Mouse (Mus musculus): ENCODE data around the gene Foxl1. TPM values are rescaled to one million over a fixed set of nuclear protein-coding genes. Genes with fewer than 3 reads are reported as not detected.

Foxl1 gene
- total and polyA plus RNA-seq, 3 experiments: 0.04 TPM; not detected in 2

GRCm38 (mm10) chr8:121117186-121117651 lies 10.5 kb upstream of the Foxl1 start:
- peaks cover 28% of the 10 kb centered on the region for H3K9me3 ChIP-seq (replicated peaks; ENCODE audit: low read length)
- no peak overlapping the region for H3K4me3 ChIP-seq (replicated peaks in 1 of 3; ENCODE audit: low read depth in 2 of 3, low read length in 2 of 3, poor library complexity in 1 of 3)
- DNase-seq (ENCODE audit: extremely low read depth): no peak
- no peaks in the 10 kb centered on the region for H3K36me3 ChIP-seq (replicated peaks in 1 of 2; ENCODE audit: control insufficient read depth in 1 of 2, insufficient read depth in 1 of 2, low read length in 1 of 2)
- no peak overlapping the region for H3K27ac ChIP-seq (ENCODE audit: insufficient read depth, low read depth)
- no peak overlapping the region for H3K4me2 ChIP-seq (ENCODE audit: insufficient read depth, low read depth, poor library complexity, severe bottlenecking)
- H3K9ac ChIP-seq (ENCODE audit: insufficient read depth, low read depth): no peak overlapping the region
- TF ChIP-seq MAX (IDR thresholded peaks at IDR 0.05; ENCODE audit: low read length) (no peak), RAD21 (IDR thresholded peaks at IDR 0.05; ENCODE audit: low read depth, low read length) (no peak), POLR2A (IDR thresholded peaks at IDR 0.05; ENCODE audit: low read depth, low read length) (no peak), MEF2A (IDR thresholded peaks at IDR 0.05; ENCODE audit: borderline replicate concordance, low read depth, low read length) (no peak), POLR2AphosphoS2 (IDR thresholded peaks at IDR 0.05; ENCODE audit: low read depth, low read length) (no peak), PAX5 (IDR thresholded peaks at IDR 0.05; ENCODE audit: low read length) (no peak), MXI1 (IDR thresholded peaks at IDR 0.05; ENCODE audit: low read depth, low read length) (no peak), NRF1 (IDR thresholded peaks at IDR 0.05; ENCODE audit: low read depth, low read length) (no peak), RCOR1 (conservative IDR thresholded peaks at IDR 0.05; ENCODE audit: low read depth, low read length) (no peak), USF1 (IDR thresholded peaks at IDR 0.05; ENCODE audit: low read depth, low read length) (no peak), SMC3 (IDR thresholded peaks at IDR 0.05; ENCODE audit: low read depth, low read length) (no peak), JUN (IDR thresholded peaks at IDR 0.05; ENCODE audit: insufficient read depth, low read depth, low read length) (no peak)
- H3K4me1 ChIP-seq (ENCODE audit: control insufficient read depth in 1 of 2, insufficient read depth in 2 of 2): peaks cover 3 to 8% of the 10 kb centered on the region in 2 experiments; a peak in 2 of 4 replicates
- peaks cover 39% of the 10 kb centered on the region for H3K27me3 ChIP-seq (replicated peaks)
- dilution Hi-C loops (cut with MboI; ENCODE audit: extremely low pct_ligation_motif_present, extremely low pct_unique_long_range_greater_than_20kb, low sequenced_read_pairs) (no loop called here), in situ Hi-C loops (cut with MboI; ENCODE audit: low pct_ligation_motif_present, low pct_unique_long_range_greater_than_20kb, low sequenced_read_pairs) (loop anchor here (5.0 kb wide), 1 partner anchor 95 kb away; no protein-coding TSS in a partner anchor)
- H3K79me2 ChIP-seq (replicated peaks; ENCODE audit: control insufficient read depth, extremely low read depth, insufficient read depth, poor library complexity, severe bottlenecking): no peaks in the 10 kb centered on the region

DNA sequence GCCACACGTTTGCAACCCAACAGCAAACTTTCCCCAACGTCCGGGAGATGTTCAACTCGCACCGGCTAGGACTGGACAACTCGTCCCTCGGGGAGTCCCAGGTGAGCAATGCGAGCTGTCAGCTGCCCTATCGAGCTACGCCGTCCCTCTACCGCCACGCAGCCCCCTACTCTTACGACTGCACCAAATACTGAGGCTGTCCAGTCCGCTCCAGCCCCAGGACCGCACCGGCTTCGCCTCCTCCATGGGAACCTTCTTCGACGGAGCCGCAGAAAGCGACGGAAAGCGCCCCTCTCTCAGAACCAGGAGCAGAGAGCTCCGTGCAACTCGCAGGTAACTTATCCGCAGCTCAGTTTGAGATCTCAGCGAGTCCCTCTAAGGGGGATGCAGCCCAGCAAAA lies 9.8 kb upstream of the Foxl1 start:
- peaks cover 5 to 15% of the 10 kb centered on the region in 2 experiments; a peak in 3 of 4 replicates for H3K4me1 ChIP-seq (ENCODE audit: control insufficient read depth in 1 of 2, insufficient read depth in 2 of 2)
- dilution Hi-C loops (cut with MboI; ENCODE audit: extremely low pct_ligation_motif_present, extremely low pct_unique_long_range_greater_than_20kb, low sequenced_read_pairs): no loop called here
- no peak overlapping the region for H3K9ac ChIP-seq (ENCODE audit: insufficient read depth, low read depth)
- TF ChIP-seq USF1 (IDR thresholded peaks at IDR 0.05; ENCODE audit: low read depth, low read length) (no peak), NELFE (IDR thresholded peaks at IDR 0.05; ENCODE audit: low read depth, low read length) (no peak), CHD2 (IDR thresholded peaks at IDR 0.05; ENCODE audit: low read length) (no peak), NRF1 (IDR thresholded peaks at IDR 0.05; ENCODE audit: low read depth, low read length) (no peak), E2F4 (IDR thresholded peaks at IDR 0.05; ENCODE audit: insufficient replicate concordance, low read depth, low read length) (no peak), ZKSCAN1 (IDR thresholded peaks at IDR 0.05; ENCODE audit: borderline replicate concordance, low read depth, low read length) (no peak), ZNF384 (IDR thresholded peaks at IDR 0.05; ENCODE audit: low read depth, low read length) (no peak), JUND (conservative IDR thresholded peaks at IDR 0.05; ENCODE audit: low read depth, low read length) (no peak), SMC3 (IDR thresholded peaks at IDR 0.05; ENCODE audit: low read depth, low read length) (no peak), ZC3H11A (IDR thresholded peaks at IDR 0.05; ENCODE audit: low read depth, low read length) (no peak)
- no peaks in the 10 kb centered on the region for H3K36me3 ChIP-seq (replicated peaks in 1 of 2; ENCODE audit: control insufficient read depth in 1 of 2, insufficient read depth in 1 of 2, low read length in 1 of 2)
- no peak overlapping the region for H3K4me3 ChIP-seq (replicated peaks in 1 of 3; ENCODE audit: low read depth in 2 of 3, low read length in 2 of 3, poor library complexity in 1 of 3)
- H3K27me3 ChIP-seq (replicated peaks): peaks cover 45% of the 10 kb centered on the region
- H3K27ac ChIP-seq (ENCODE audit: insufficient read depth, low read depth): no peak overlapping the region
- no peak for DNase-seq (ENCODE audit: extremely low read depth)
- in situ Hi-C loops (cut with MboI; ENCODE audit: low pct_ligation_motif_present, low pct_unique_long_range_greater_than_20kb, low sequenced_read_pairs): loop anchor here (5.0 kb wide), 1 partner anchor 94 kb away; no protein-coding TSS in a partner anchor
- H3K9me3 ChIP-seq (replicated peaks; ENCODE audit: low read length): peaks cover 28% of the 10 kb centered on the region
- H3K4me2 ChIP-seq (ENCODE audit: insufficient read depth, low read depth, poor library complexity, severe bottlenecking): no peak overlapping the region
- no peaks in the 10 kb centered on the region for H3K79me2 ChIP-seq (replicated peaks; ENCODE audit: control insufficient read depth, extremely low read depth, insufficient read depth, poor library complexity, severe bottlenecking)

Measured in CH12.LX (cell line).